Mouse (Mus musculus) adipocyte (in vitro differentiated cells): ENCODE measurements at regions not wholly inside any gene's neighbourhood (a gene's known extent, or its start where the extent isn't known, plus 50 kb on each side); places are given as distances from the start of the nearest gene placed in this dataset.

Experiments used
- DNase-seq: peaks from one replicate; pipeline ENCODE4 v3.0.0-alpha.2; 2016; ENCODE audit warnings: low spot score

GRCm38 (mm10) chr9:113488651-113489050 is 219.4 kb downstream of the Pdcd6ip start:
- no peak for DNase-seq

GRCm38 (mm10) chr9:113486494-113487081 is 221.5 kb downstream of the Pdcd6ip start:
- no peak for DNase-seq

GRCm38 (mm10) chr9:113479897-113480296 is 228.2 kb downstream of the Pdcd6ip start:
- no peak for DNase-seq

- DNase-seq = no peak
Observed at GRCm38 (mm10) chr9:113478761-113479265, 229.2 kb downstream of the Pdcd6ip start.

- DNase-seq = no peak
Observed at GRCm38 (mm10) chr9:113471781-113472180, 236.3 kb downstream of the Pdcd6ip start.

- no peak for DNase-seq
Observed at GRCm38 (mm10) chr9:113462888-113463287, 245.2 kb downstream of the Pdcd6ip start.

GRCm38 (mm10) chr9:113462267-113462887 is 245.7 kb downstream of the Pdcd6ip start:
- DNase-seq = no peak

GRCm38 (mm10) chr9:113459885-113460284 is 248.2 kb downstream of the Pdcd6ip start:
- no peak for DNase-seq

GRCm38 (mm10) chr9:113459221-113459620 is 248.8 kb downstream of the Pdcd6ip start:
- DNase-seq = no peak

- DNase-seq = no peak
Observed at GRCm38 (mm10) chr9:113458741-113459154, 249.3 kb downstream of the Pdcd6ip start.

- no peak for DNase-seq
Observed at GRCm38 (mm10) chr9:113457169-113457850, 250.7 kb downstream of the Pdcd6ip start.

- no peak for DNase-seq
Observed at GRCm38 (mm10) chr9:113455577-113455976, 252.5 kb downstream of the Pdcd6ip start.

GRCm38 (mm10) chr9:113453231-113453630 is 254.8 kb downstream of the Pdcd6ip start:
- no peak for DNase-seq

- no peak for DNase-seq
Observed at GRCm38 (mm10) chr9:113441770-113442411, 266.2 kb downstream of the Pdcd6ip start.

GRCm38 (mm10) chr9:113438394-113438793 is 269.7 kb downstream of the Pdcd6ip start:
- no peak for DNase-seq

- DNase-seq = no peak
Observed at GRCm38 (mm10) chr9:113435921-113436320, 272.1 kb downstream of the Pdcd6ip start.

- no peak for DNase-seq
Observed at GRCm38 (mm10) chr9:113433424-113433823, 274.6 kb downstream of the Pdcd6ip start.

GRCm38 (mm10) chr9:113432601-113433179 is 275.4 kb downstream of the Pdcd6ip start:
- DNase-seq = no peak

GRCm38 (mm10) chr9:113430411-113430810 is 277.6 kb downstream of the Pdcd6ip start:
- no peak for DNase-seq

- no peak for DNase-seq
Observed at GRCm38 (mm10) chr9:113427281-113427680, 280.8 kb downstream of the Pdcd6ip start.

GRCm38 (mm10) chr9:113426324-113426723 is 281.7 kb downstream of the Pdcd6ip start:
- DNase-seq = no peak

- no peak for DNase-seq
Observed at GRCm38 (mm10) chr9:113421645-113422044, 286.4 kb downstream of the Pdcd6ip start.
